Mouse (Mus musculus): Measurements from ENCODE around the gene Atoh1. TPM values are rescaled to one million over a fixed set of nuclear protein-coding genes. Genes with fewer than 3 reads are reported as not detected.

Gene Atoh1
- total and polyA plus RNA-seq, 3 experiments: not detected

GRCm38 (mm10) chr6:64730506-64731020 is 1.6 kb downstream of the Atoh1 start:
- TF ChIP-seq ZKSCAN1 (IDR thresholded peaks at IDR 0.05; ENCODE audit: borderline replicate concordance, low read depth, low read length): no peak
- no peak for TF ChIP-seq ZC3H11A (IDR thresholded peaks at IDR 0.05; ENCODE audit: low read depth, low read length)
- no peak for TF ChIP-seq ZMIZ1 (IDR thresholded peaks at IDR 0.05; ENCODE audit: low read depth, low read length)
- TF ChIP-seq EP300 (IDR thresholded peaks at IDR 0.05; ENCODE audit: low read length): no peak
- no peak for TF ChIP-seq JUND (conservative IDR thresholded peaks at IDR 0.05; ENCODE audit: low read depth, low read length)
- TF ChIP-seq CTCF (conservative IDR thresholded peaks at IDR 0.05 in 1 of 2, IDR thresholded peaks at IDR 0.05 in 1 of 2; ENCODE audit: low read depth in 2 of 2, low read length in 2 of 2): no peak
- TF ChIP-seq USF2 (conservative IDR thresholded peaks at IDR 0.05; ENCODE audit: low read depth, low read length): no peak
- TF ChIP-seq MEF2A (IDR thresholded peaks at IDR 0.05; ENCODE audit: borderline replicate concordance, low read depth, low read length): no peak
- TF ChIP-seq MXI1 (IDR thresholded peaks at IDR 0.05; ENCODE audit: low read depth, low read length): no peak
- TF ChIP-seq ZNF384 (IDR thresholded peaks at IDR 0.05; ENCODE audit: low read depth, low read length): no peak
- no peak for TF ChIP-seq UBTF (IDR thresholded peaks at IDR 0.05; ENCODE audit: low read depth, low read length)
- no peak for TF ChIP-seq MAFK (IDR thresholded peaks at IDR 0.05; ENCODE audit: insufficient replicate concordance, low read length)
- no peak for TF ChIP-seq NELFE (IDR thresholded peaks at IDR 0.05; ENCODE audit: low read depth, low read length)
- no peak for TF ChIP-seq KAT2A (IDR thresholded peaks at IDR 0.05; ENCODE audit: insufficient replicate concordance, low read length)
- no peak for TF ChIP-seq USF1 (IDR thresholded peaks at IDR 0.05; ENCODE audit: low read depth, low read length)
- TF ChIP-seq MAZ (IDR thresholded peaks at IDR 0.05; ENCODE audit: low read depth, low read length): no peak
- no peak for TF ChIP-seq CHD1 (IDR thresholded peaks at IDR 0.05; ENCODE audit: low read depth, low read length)
- H3K79me2 ChIP-seq (replicated peaks; ENCODE audit: control insufficient read depth, extremely low read depth, insufficient read depth, poor library complexity, severe bottlenecking): no peaks in the 10 kb centered on the region
- H3K9ac ChIP-seq (ENCODE audit: insufficient read depth, low read depth): no peak overlapping the region
- no peaks in the 10 kb centered on the region for H3K4me1 ChIP-seq (ENCODE audit: control insufficient read depth in 1 of 2, insufficient read depth in 2 of 2)
- peaks cover 63% of the 10 kb centered on the region for H3K9me3 ChIP-seq (replicated peaks; ENCODE audit: low read length)
- H3K4me2 ChIP-seq (ENCODE audit: insufficient read depth, low read depth, poor library complexity, severe bottlenecking): no peak overlapping the region
- H3K36me3 ChIP-seq (replicated peaks in 1 of 2; ENCODE audit: control insufficient read depth in 1 of 2, insufficient read depth in 1 of 2, low read length in 1 of 2): no peaks in the 10 kb centered on the region
- in situ Hi-C loops (cut with MboI; ENCODE audit: low pct_ligation_motif_present, low pct_unique_long_range_greater_than_20kb, low sequenced_read_pairs) (no loop called here), dilution Hi-C loops (cut with MboI; ENCODE audit: extremely low pct_ligation_motif_present, extremely low pct_unique_long_range_greater_than_20kb, low sequenced_read_pairs) (no loop called here)
- H3K4me3 ChIP-seq (replicated peaks in 1 of 3; ENCODE audit: low read depth in 2 of 3, low read length in 2 of 3, poor library complexity in 1 of 3): no peak overlapping the region
- no peak for DNase-seq (ENCODE audit: extremely low read depth)
- no peak overlapping the region for H3K27ac ChIP-seq (ENCODE audit: insufficient read depth, low read depth)
- H3K27me3 ChIP-seq (replicated peaks): no peaks in the 10 kb centered on the region

GRCm38 (mm10) chr6:64731126-64731525 is 2.2 kb downstream of the Atoh1 start:
- no peak for DNase-seq (ENCODE audit: extremely low read depth)
- in situ Hi-C loops (cut with MboI; ENCODE audit: low pct_ligation_motif_present, low pct_unique_long_range_greater_than_20kb, low sequenced_read_pairs): no loop called here
- no peak overlapping the region for H3K9ac ChIP-seq (ENCODE audit: insufficient read depth, low read depth)
- dilution Hi-C loops (cut with MboI; ENCODE audit: extremely low pct_ligation_motif_present, extremely low pct_unique_long_range_greater_than_20kb, low sequenced_read_pairs): no loop called here
- H3K27me3 ChIP-seq (replicated peaks): no peaks in the 10 kb centered on the region
- TF ChIP-seq RCOR1 (conservative IDR thresholded peaks at IDR 0.05; ENCODE audit: low read depth, low read length) (no peak), ETS1 (conservative IDR thresholded peaks at IDR 0.05; ENCODE audit: low read depth, low read length) (no peak), MAZ (IDR thresholded peaks at IDR 0.05; ENCODE audit: low read depth, low read length) (no peak), PAX5 (IDR thresholded peaks at IDR 0.05; ENCODE audit: low read length) (no peak), IRF4 (IDR thresholded peaks at IDR 0.05; ENCODE audit: low read depth, low read length) (no peak), NRF1 (IDR thresholded peaks at IDR 0.05; ENCODE audit: low read depth, low read length) (no peak), EP300 (IDR thresholded peaks at IDR 0.05; ENCODE audit: low read length) (no peak), RAD21 (IDR thresholded peaks at IDR 0.05; ENCODE audit: low read depth, low read length) (no peak), BHLHE40 (IDR thresholded peaks at IDR 0.05; ENCODE audit: low read depth, low read length) (no peak), KAT2A (IDR thresholded peaks at IDR 0.05; ENCODE audit: insufficient replicate concordance, low read length) (no peak), GABPA (IDR thresholded peaks at IDR 0.05; ENCODE audit: insufficient replicate concordance, low read depth, low read length) (no peak), MAFK (IDR thresholded peaks at IDR 0.05; ENCODE audit: insufficient replicate concordance, low read length) (no peak), ZKSCAN1 (IDR thresholded peaks at IDR 0.05; ENCODE audit: borderline replicate concordance, low read depth, low read length) (no peak), POLR2AphosphoS2 (IDR thresholded peaks at IDR 0.05; ENCODE audit: low read depth, low read length) (no peak), JUN (IDR thresholded peaks at IDR 0.05; ENCODE audit: insufficient read depth, low read depth, low read length) (no peak), MEF2A (IDR thresholded peaks at IDR 0.05; ENCODE audit: borderline replicate concordance, low read depth, low read length) (no peak), UBTF (IDR thresholded peaks at IDR 0.05; ENCODE audit: low read depth, low read length) (no peak)
- no peak overlapping the region for H3K4me2 ChIP-seq (ENCODE audit: insufficient read depth, low read depth, poor library complexity, severe bottlenecking)
- no peaks in the 10 kb centered on the region for H3K36me3 ChIP-seq (replicated peaks in 1 of 2; ENCODE audit: control insufficient read depth in 1 of 2, insufficient read depth in 1 of 2, low read length in 1 of 2)
- no peaks in the 10 kb centered on the region for H3K4me1 ChIP-seq (ENCODE audit: control insufficient read depth in 1 of 2, insufficient read depth in 2 of 2)
- H3K4me3 ChIP-seq (replicated peaks in 1 of 3; ENCODE audit: low read depth in 2 of 3, low read length in 2 of 3, poor library complexity in 1 of 3): no peak overlapping the region
- H3K9me3 ChIP-seq (replicated peaks; ENCODE audit: low read length): peaks cover 65% of the 10 kb centered on the region
- no peak overlapping the region for H3K27ac ChIP-seq (ENCODE audit: insufficient read depth, low read depth)
- H3K79me2 ChIP-seq (replicated peaks; ENCODE audit: control insufficient read depth, extremely low read depth, insufficient read depth, poor library complexity, severe bottlenecking): no peaks in the 10 kb centered on the region

Measured in CH12.LX (cell line).